Mouse (Mus musculus) lung, adult 2 months (tissue): ENCODE results near the gene Olfr61.

Experiments used
- CTCF ChIP-seq: fragments of 200-500 bp; IDR thresholded peaks from 2 replicates; pipeline ENCODE4 v1.5.1; 2011; ENCODE audit warnings: mild to moderate bottlenecking, low read length, control low read depth; ENCODE audit not compliant: insufficient read depth
- POLR2A ChIP-seq: fragments of 200-500 bp; IDR thresholded peaks from 2 replicates; pipeline ENCODE4 v1.6.1; 2011; ENCODE audit warnings: low read depth, mild to moderate bottlenecking, control low read depth, low read length, borderline replicate concordance; ENCODE audit errors: extremely low read depth

DNA sequence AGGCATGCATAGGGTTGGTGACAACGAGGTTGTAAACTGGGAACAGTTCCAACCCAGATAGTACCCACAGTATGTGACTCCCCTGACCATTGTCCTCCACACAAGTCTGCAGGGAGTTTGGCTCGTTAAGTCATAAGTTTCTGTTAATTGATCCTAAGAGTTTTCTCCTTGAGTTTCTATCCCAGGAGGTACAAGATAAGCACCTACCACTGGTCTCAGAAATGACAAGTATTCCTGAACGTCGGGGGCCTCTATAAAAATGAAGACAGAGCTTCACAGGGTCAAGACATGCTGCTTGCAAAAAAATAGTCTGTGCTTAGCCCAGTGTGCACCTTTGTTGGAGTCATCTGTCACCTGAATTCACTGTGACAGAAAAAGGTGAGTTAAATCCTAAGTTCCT is 30.9 kb downstream of the Olfr61 start, which contains the start of gene Olfr539:
- TF ChIP-seq CTCF (no peak), POLR2A (no peak)
